Mouse (Mus musculus) thymus, adult 2 months (tissue): ENCODE measurements around the gene Ppp2r2c.

Experiments
- CTCF ChIP-seq: fragments of 200-500 bp; IDR thresholded peaks from 2 replicates; pipeline ENCODE4 v1.5.1; 2012; ENCODE audit warnings: mild to moderate bottlenecking, control low read depth, low read length, moderate library complexity, borderline replicate concordance; ENCODE audit not compliant: control insufficient read depth, poor library complexity, insufficient read depth; ENCODE audit errors: extremely low read depth
- POLR2A ChIP-seq: fragments of 200-500 bp; IDR thresholded peaks from 2 replicates; pipeline ENCODE4 v1.6.1; 2012; ENCODE audit warnings: mild to moderate bottlenecking, low read length, control low read depth, moderate library complexity; ENCODE audit not compliant: control insufficient read depth, poor library complexity, insufficient read depth; ENCODE audit errors: extremely low read depth

GRCm38 (mm10) chr5:36897999-36898398, 29.7 kb downstream of the Ppp2r2c start:
- TF ChIP-seq POLR2A (no peak), CTCF (no peak)
